Mouse (Mus musculus): ENCODE results near the gene Klhl21. TPM values are rescaled to one million over a fixed set of nuclear protein-coding genes. Genes with fewer than 3 reads are reported as not detected.
"Not testable (repeated sequence)": the region's sequence is repeated elsewhere in the genome, so short reads cannot be mapped to it uniquely, and the experiment has no call there.

Gene Klhl21
- total RNA-seq, 1 experiment from 2014 or later, result 28.5 TPM

- DNase-seq, result no peak
Measured at GRCm38 (mm10) chr4:152021568-152022097, 13.0 kb downstream of the Klhl21 start.

DNA sequence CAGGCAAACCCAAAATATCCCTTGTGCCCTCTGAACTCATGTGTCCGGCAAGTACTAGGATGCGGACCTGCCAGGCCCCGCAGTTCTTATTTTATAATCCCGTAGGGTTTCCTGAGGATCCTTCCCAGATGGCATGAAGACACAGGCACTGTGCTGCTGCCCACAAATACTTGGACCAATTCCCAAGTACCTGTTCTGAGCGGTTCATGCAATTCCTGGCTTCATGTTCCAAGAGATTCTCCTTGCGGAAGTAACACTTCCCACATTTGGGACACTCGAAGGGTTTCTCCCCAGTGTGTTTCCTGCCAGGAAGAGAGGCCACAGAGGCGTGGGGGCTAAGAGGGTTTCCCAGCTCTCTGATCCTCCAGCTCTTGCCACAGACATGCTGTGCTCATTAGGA, 13.9 kb downstream of the Klhl21 start:
- DNase-seq, result no peak

DNA sequence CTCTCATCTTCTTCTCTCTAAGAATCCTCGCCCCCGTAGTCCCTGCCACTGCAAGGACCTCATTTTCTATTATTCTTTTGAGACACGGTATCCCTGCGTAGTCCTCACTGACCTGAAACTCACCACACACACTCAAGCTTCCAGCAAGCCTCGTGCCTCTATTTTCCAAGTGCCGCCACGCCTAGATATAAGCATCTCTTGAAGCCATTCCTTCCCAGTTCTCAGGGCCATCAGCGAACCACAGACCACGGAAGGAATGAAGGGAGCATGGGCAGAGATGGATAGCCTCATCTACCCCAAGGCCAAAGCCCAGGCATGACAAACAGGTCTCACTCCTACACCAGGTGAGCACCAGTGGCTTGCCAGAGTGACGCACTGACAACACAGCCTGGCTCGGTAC, 15.9 kb downstream of the Klhl21 start:
- DNase-seq, result no peak

- DNase-seq, result peak; percentile 29
Measured at GRCm38 (mm10) chr4:152026751-152027508, 18.3 kb downstream of the Klhl21 start.

DNA sequence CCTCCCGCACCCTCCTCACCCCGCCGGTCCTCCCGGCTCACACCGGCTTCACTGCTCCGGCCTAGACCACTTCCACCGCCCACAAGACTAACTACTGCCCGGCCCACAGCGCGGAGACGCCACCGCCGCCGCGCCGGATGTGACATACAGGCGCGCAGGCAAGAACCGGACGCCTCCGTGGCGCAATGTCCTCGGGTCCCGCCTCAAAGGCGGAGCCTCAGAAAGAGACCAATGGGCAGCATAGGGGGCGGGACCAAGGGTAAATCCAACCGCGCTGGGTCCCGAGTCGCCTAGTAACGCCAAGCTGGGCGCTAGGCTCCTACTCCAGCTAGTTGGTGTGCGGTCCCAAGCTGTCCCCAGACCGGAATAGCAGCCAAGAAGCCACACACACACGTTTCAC, 18.9 kb downstream of the Klhl21 start, which contains the start of gene Zbtb48:
Zbtb48 (minus strand) TSS at position 148 of the 400 bp plus-strand sequence.
- peak; percentile 95 for DNase-seq

DNA sequence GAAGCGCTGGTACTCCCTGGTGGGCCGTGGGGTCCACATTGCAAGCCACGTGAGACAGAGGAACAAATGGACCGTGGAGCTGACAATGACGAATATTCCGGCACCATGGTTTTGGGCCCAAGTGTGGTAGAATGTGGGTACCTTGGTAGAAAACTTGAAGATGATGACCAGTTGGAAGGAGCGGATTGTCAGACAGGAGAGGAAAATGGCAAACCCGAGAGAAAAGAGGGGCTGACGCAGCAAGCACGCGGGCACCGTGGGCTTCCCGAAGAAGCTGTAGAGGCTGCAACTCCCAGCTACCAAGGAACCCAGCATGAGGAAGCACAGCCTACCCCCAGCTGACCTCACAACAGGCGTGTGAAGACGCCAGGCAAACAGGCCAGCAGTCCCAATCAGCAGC, 19.9 kb downstream of the Klhl21 start:
- no peak for DNase-seq

DNA sequence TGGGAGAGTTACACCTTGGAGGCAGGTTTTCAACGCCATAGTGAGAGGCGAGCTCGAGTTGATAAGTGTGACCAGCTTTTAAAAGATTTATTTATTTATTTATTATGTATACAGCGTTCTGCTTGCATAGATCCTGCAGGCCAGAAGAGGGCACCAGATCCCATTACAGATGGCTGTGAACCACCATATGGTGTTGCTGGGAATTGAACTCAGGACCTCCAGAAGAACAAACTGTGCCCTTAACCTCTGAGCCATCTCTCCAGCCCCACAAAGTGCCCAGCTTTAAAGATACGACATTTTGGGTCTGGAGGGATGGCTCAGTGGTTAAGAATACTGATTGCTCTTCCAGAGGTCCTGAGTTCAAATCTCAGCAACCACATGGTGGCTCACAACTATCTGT, 20.5 kb downstream of the Klhl21 start:
- DNase-seq, result no peak

DNA sequence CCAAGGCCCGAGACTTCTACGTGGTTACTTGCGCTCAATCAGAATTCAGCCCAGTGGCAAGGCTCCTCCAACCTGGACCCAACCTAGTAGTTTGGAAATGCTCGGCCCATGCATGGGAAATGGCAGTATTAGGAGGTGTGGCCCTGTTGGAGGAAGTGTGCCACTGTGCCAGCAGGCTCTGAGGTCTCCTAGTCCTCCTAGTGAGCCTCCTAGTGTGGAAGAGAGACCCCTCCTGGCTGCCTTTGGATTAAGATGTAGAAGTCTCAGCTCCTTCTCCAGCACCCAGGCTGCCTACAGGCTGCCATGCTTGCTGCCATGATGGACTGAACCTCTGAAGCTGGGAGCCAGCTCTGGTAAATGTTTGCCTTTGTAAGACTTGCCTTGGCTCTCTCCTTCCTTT, 21.4 kb downstream of the Klhl21 start:
- no peak for DNase-seq

DNA sequence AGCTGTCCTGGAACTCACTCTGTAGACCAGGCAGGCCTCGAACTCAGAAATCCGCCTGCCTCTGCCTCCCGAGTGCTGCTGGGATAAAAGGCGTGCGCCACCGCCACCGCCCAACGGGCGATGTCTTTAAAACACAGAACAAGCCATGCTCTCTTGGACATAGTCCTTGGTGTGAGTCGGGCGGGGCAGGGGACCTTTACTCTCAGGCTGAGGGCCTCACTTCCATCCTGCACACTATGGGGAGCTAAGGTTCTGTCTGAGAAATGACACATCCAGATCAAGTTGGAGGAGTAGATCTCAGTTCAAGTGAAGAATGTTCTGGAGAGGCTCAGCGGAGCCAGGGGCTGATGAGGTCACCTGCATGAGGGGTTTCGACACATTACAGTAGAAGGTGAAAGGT, 24.3 kb downstream of the Klhl21 start:
- no peak for DNase-seq

DNA sequence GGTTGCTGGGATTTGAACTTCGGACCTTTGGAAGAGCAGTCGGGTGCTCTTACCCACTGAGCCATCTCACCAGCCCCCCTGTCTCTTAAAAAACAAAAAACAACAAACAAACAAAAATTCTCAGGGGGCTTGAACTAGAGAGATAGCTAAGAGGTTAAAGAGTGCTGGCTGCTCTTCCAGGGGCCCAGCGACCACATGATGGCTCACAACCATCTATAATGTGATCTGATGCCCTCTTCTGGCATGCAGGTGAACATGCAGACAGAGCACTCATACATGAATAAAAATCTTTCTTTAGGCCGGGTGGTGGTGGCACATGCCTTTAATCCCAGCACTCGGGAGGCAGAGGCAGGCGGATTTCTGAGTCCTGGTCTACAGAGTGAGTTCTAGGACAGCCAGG, 27.9 kb downstream of the Klhl21 start:
- DNase-seq, result not testable (repeated sequence)

DNA sequence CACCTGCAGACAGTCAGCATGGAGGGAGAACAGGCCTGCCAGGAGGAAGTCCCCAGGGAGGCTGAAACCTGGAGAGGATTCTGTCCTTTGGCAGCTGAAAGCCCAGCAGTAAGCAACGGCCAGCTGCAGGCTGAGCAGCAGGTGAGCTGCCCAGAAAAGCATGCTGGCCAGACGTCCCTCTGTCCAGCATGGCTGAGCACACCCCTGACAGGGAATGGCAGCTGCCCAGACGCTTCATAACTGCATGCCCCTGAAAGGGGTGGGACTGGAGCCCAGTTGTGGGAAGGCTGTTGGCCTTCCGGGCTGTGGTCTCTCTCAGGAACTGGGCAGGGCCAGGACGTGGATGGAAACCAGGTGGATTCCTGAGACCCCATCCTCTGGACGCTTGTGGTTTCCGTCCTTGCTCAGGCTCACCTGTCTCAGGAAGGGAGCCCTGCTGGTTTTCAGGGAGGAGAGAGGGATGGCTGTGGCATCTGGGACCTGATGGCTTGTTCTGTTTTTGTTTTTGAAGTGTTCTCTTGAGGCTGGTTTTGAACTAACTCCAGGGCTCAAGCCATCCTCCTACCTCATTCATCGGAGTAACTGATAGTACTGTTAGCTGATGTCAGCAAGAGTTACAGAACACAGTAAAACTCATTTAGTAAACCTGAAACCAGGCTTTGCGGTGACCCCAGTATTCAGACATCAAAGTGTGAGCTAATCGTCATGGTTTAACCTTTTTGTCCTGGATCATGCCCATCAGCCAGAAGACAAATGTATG, 29.8 kb downstream of the Klhl21 start, which contains the start of gene Tas1r1:
Tas1r1 (minus strand) TSS at position 344 of the 760 bp plus-strand sequence.
- DNase-seq, result no peak

DNA sequence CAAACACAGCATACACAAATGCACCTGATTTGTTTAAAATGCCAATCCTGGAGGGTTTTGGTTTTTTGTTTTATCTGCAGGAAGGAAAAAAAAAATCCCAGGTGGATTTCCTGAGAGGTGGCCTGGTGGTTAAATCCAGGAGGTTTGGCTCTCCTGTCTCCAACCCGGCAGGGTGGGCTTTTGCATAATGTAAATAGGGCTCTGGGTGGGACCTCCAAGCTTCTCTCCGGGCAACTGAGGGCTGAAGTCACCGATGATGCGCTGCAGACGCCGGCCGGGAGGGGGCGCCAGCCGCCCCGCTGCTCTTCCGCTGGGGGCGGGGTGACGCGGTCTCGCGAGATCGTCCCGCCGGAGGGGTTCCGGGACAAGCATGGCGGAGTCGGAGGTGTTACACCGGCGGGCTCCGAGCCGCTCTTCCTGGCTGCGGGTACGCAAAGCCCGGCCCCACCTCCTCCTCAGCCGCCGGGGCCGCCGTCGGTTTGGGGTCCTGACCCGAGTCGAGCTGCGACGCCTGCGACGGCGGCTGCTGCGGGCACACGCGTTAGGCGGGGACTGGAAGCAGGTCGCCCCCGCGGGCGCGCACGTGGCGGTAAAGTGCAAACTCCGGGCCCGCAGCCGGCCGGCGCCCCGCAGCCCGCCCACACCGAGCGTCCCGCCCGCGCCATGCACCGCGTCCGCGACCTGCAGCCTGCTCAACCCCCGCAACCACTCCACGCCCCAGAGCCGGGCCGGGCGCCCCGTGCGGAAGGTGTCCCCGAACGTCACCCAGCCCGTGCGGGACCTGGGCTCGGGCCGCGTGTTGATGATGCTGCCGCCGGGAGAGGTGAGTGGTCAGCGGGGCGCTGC, 30.6 kb downstream of the Klhl21 start, which contains the start of gene Nol9:
Nol9 (plus strand) TSS at position 337 of the 846 bp plus-strand sequence.
- DNase-seq, result peak; percentile 96

DNA sequence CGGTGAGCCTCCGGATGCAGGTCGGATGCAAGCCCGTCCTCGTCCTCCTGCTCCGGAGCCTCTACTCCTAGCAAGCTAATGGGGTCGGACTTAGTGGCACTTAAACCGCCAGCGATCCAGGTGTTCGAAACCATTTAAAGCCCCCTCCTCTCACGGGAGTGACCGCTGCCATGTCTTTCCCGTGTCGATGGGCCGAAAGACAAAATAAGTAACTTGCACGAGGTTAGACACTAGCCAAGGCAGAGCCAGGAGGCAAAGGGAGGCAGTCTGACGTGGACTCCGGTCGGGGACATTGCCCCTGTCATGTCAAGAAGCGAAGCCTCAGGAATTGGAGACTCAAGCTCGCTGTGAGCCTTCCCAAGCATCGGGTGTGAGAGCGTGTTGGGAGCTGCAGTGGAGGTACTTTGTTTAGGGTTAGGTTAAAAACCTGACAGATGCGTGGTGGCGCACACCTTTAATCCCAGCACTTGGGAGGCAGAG, 31.3 kb downstream of the Klhl21 start:
- no peak for DNase-seq

GRCm38 (mm10) chr4:152041924-152042641, 33.5 kb downstream of the Klhl21 start:
- DNase-seq, result no peak

GRCm38 (mm10) chr4:152043171-152043570, 34.6 kb downstream of the Klhl21 start:
- no peak for DNase-seq

GRCm38 (mm10) chr4:152044609-152045008, 36.0 kb downstream of the Klhl21 start:
- DNase-seq, result no peak

DNA sequence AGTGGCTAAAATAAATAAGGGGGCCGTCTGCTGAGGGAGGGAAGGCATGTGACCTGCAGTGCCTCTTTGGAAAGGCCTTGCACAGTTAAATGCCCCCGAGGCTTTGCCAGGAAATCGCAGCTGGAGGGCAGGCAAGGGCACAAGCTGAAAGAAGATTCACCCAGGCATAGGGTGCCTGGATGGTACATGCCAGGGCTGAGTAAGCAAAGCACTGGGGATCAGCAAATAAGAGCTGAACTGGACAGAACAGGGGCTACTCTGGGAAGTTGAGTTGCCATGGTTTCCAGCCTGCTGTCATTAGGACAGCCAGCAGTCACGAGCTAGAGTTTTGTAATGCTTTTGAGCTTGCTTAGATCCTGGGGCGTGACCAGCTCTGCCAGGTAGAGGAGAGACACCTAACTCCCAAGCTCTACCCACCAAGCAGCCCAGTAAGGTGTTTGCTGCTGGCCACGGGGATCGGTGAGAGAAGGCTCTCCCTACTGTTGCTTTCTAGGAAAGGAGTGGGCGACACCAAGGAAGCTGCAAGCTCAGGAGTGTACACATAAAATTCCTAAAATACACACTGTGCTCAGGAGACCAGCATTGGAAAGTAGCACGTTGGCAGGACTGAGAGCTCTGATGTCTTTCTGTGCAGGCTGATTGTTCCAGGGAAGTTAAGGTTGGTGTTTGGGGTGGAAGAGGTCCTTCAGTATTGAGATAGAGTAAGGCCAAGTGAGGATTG, 53.9 kb downstream of the Klhl21 start:
- no peak for DNase-seq

DNA sequence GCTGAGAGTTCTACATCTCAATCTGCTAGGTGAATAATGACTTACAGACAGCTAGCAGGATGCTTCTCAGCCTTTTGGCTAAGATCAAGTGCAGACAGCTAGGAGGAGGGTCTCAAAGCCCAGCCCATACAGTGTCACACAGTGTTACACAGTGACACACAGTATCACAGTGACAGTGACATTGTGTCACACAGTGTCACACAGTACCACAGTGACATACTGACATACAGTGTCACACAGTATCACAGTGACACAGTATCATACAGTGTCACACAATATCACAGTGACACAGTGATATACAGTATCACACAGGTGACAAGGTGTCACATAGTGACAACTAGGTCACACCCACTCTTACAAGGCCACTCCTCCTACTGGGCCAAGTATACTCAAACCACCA, 58.7 kb downstream of the Klhl21 start:
- no peak for DNase-seq

All from adrenal gland, postnatal 25 days (tissue).